Mouse (Mus musculus): ENCODE data around the gene Tcf20.

DNA sequence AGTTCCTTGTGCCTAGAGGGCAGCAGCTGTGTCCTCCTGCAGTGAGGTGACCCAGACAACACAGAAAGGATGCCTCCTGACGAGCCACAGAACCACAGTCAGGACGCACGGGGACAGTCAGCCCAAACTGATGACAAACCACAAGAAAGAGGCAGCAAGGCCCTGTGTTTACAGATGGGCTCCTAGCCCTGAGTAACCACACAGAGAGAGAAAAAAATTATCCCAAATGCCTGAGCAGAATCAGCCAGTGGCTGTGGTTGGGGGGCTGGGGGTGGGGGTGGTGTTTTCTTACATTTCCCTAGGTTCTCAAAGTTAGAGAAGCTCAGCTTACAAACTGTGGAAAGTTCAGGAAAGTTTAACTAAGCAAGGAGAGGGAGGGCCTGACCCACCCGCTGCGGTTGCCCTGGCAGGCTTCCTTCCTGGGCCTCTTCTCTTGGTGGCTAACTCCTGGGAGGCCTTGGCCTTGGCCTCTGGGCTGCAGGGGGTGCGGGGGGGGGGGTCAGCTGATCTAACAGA is 18.4 kb downstream of the Tcf20 start:
- TF ChIP-seq CTCF (conservative IDR thresholded peaks at IDR 0.05; ENCODE audit: low read length): no peak
- TF ChIP-seq POU5F1 (IDR thresholded peaks at IDR 0.05; ENCODE audit: borderline replicate concordance, low read length): no peak
